Mouse (Mus musculus) cerebellum, postnatal 36 days (tissue): Measurements from ENCODE around the gene Sgca.
A peak's percentile ranks its signal among the peaks of the same experiment; 100 is the strongest.

Experiments
- DNase-seq, 2 experiments: peaks; one replicate each; pipeline ENCODE4 v3.0.0; 2021 to 2022; ENCODE audit warnings: mixed read lengths in 2 of 2

Sgca gene

DNA sequence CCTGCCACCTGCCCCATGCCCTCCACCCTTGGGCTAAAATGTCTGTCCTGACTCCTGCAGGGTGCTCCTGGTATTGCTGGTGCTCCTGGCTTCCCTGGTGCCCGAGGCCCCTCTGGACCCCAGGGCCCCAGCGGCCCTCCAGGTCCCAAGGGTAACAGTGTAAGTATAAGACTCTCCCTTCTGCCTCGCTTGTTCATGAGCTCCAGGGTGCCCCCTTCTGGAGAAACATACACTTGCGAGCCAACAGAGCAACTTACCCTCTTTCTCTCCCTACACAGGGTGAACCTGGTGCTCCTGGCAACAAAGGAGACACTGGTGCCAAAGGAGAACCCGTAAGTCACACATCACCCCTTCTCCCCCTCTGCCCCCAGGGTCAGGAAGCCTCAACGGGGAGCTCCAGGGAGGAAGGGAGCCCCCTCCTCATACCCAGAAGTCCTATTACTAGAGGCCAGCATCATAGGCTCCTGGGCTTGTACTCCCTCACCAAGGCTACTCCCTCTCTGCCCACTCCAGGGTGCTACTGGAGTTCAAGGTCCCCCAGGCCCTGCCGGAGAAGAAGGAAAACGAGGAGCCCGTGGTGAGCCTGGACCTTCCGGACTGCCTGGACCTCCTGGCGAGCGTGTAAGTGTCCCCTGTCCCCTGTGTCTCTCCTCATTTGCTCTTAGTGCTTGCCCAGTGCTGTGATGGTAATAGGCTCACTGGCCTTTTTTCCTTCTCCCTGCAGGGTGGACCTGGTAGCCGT, 33.7 kb downstream of the Sgca start:
- peak; percentile 46 to 47 for DNase-seq

- no peak for DNase-seq
Observed at GRCm38 (mm10) chr11:94941776-94942175, 34.4 kb downstream of the Sgca start.

GRCm38 (mm10) chr11:94941121-94941520, 35.0 kb downstream of the Sgca start:
- no peak for DNase-seq

DNA sequence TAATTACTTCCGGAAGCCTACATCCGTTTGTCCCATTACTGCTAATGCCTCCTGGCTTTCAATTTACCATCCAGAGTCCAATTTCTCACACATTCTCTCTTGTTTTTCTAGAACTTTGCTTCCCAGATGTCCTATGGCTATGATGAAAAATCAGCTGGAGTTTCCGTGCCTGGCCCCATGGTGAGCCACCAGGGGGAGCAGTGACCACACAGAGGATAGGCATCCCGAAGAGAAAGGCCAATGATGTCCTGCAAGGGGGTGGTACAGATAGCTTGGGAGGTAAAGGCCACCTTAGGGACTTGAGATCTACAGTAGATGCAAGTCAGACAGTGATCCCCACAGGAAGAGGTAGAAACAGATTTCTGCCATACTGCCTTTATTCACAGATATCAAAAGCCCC, 36.8 kb downstream of the Sgca start:
- DNase-seq = peak; percentile 77 to 78

DNA sequence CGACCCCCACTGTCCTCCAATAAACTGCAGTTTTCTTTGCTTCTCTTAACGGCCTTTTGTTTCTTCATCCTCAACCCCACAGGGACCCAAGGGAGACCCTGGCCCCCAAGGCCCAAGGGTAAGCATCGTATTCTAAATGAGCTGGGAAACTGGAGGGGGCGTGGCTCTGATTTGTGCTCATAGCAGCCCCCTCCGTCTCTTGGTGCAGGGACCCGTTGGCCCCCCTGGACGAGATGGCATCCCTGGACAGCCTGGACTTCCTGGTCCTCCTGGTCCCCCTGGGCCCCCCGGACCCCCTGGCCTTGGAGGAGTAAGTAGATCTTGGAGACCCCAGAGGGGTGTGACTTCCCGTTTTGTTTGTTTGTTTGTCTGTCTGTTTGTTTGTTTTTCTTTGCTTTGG, 37.8 kb downstream of the Sgca start:
- no peak for DNase-seq

- no peak for DNase-seq
Observed at GRCm38 (mm10) chr11:94937787-94938186, 38.3 kb downstream of the Sgca start.

GRCm38 (mm10) chr11:94937335-94937781, 38.8 kb downstream of the Sgca start:
- no peak for DNase-seq

GRCm38 (mm10) chr11:94936851-94937295, 39.3 kb downstream of the Sgca start:
- DNase-seq = peak; percentile 87 to 92

- no peak for DNase-seq
Observed at GRCm38 (mm10) chr11:94936045-94936444, 40.1 kb downstream of the Sgca start, which contains the start of gene Col1a1. Gene Col1a1, plus strand, starts transcription at chr11:94936224.

DNA sequence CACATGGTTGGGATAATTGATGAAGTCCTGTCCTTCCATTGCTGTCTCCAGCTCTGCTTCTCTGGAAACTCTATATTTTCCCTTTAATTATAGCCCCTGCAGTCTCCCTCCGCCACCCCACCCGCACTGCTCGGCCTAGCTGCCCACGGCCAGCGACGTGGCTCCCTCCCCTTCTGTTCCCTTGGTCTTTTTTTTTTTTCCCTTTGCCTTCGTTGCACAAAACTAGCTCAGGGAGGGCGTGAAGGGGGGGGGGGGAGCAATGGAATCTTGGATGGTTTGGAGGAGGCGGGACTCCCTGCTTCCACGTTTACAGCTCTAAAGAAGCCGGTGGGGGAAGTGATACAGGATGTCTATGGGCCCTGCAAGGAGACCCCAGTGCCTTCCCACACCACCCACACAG, 41.6 kb downstream of the Sgca start:
- no peak for DNase-seq

GRCm38 (mm10) chr11:94933584-94933983, 42.5 kb downstream of the Sgca start:
- no peak for DNase-seq

GRCm38 (mm10) chr11:94930151-94930550, 46.0 kb downstream of the Sgca start:
- DNase-seq = no peak

- DNase-seq = no peak
Observed at GRCm38 (mm10) chr11:94929599-94929998, 46.5 kb downstream of the Sgca start.

DNA sequence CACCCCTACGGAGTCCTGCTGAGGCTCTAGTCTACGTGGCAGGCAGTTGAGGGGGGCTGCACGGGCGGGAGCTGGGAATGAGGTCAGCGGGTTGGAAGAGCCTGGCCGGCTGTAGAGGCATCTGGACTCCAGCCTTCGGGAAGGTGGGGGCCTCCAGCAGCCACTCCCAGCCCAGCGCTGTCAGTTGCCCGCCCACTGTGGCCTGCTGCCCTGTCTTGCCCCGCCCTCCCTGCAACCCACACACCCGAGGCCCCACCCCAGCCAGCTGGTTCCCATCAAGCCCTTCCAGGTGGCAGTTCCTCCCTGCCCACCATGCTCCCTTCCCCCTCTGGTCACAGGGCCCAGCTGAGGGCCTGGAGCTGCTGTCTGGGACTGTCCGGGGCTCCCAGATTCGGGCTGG, 47.3 kb downstream of the Sgca start:
- peak in 1 of 2 experiments; percentile 41 for DNase-seq

GRCm38 (mm10) chr11:94927771-94928291, 48.3 kb downstream of the Sgca start:
- no peak for DNase-seq

DNA sequence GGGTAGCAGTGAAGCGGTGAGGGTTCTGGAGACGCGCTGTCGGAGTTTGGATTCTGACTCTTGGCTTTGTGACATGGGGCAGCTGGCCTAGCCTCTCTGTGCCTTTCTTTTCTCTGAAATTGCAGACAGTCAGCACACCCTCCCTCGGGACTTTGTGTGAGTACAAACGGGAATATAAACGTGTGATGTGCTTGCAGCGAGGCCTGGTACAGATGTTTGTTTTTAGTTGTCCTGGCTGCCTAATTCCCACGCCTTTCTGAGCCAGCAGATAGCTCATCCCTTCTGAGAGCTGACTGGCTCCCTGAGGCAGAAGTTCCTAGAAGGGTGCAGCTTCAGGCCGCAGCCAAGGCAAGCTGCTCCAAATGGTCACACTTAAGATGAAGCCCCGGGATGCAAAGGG, 49.7 kb downstream of the Sgca start:
- DNase-seq = no peak

DNA sequence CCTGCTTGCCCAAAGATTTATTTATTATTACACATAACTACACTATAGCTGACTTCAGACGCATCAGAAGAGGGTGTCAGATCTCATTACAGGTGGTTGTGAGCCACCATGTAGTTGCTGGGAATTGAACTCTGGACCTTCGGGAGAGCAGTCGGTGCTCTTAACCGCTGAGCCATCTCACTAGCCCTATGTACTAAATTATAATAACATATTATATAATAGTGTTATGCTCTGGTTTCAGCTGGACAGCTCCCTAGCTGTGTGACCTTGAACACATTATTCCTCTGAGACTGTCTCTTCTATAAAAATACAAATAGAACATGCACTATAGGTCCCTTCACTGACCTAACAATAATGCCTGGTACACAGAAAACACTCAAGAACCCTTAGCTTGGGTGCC, 51.1 kb downstream of the Sgca start:
- DNase-seq = no peak

DNA sequence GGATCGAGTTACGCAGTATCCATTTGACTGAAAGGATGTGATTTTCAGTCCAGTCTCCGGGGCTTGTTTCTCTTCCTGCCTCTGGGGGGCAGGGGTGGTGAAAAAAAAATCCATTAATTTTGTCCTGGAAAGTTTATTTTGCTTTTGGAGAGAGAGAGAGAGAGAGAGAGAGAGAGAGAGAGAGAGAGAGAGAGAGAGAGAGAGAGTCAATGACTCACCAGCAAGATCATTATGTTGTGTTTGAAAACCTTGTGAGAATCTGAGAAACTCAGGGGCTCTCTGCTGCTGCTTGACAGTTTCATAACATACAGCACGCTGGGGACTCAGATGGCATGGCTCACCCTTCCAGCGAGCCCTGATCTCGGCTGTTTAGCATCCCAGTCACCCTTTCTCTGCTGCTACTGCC, 55.1 kb downstream of the Sgca start:
- DNase-seq = no peak

DNA sequence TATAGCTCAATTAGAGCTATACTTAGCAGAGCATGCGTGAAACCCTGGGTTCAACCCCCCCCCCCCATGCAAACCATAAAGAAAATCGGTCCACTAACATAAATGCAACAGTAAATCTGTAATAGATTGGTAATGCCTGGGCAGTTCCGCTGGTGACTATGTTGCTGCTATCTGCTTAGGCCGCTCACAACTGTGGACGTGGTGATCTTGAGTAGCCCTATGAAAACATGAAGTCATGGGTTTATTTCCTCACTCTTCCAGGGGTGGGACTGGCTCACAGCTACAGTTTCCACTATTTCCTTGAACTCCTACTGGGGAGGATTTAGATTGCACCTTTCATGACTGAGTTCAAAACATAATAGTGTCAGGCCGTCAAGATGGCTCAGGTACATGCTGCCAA, 58.4 kb downstream of the Sgca start:
- DNase-seq = no peak

DNA sequence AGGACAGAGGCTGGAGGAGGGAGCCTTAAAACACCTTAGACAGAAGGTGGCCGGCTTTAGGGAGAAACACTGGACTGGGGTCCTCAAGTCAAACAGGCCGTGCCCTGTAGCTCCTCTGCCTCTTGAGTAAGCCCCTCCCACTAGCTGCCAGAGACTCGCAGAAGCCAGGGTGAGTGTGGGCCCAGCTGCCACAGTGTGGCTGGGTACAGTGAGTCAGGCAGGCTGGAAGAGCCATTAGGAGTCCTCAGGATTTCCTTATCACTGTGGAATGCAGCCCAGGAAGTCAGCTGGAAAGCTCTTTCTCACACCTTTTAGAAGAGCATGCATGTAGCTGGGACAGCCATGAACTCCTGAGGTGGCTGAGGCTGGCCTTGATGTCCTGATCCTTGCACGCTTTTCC, 59.6 kb downstream of the Sgca start:
- no peak for DNase-seq

GRCm38 (mm10) chr11:94915675-94916403, 60.3 kb downstream of the Sgca start:
- no peak for DNase-seq

GRCm38 (mm10) chr11:94913302-94914090, 62.6 kb downstream of the Sgca start:
- DNase-seq = peak; percentile 68 to 70
